Mouse (Mus musculus): Measurements from ENCODE around the gene Cd63. TPM values are rescaled to one million over a fixed set of nuclear protein-coding genes. Genes with fewer than 3 reads are reported as not detected.

The Cd63 gene
- total and polyA plus RNA-seq, 3 experiments: 44.2 to 433 (median 279) TPM

Other genes with a start within 250 kb of the Cd63 start
- 10 to 100 TPM; 29.2 to 32.7 TPM for gene Suox, start 226.9 kb upstream of the Cd63 start, total RNA-seq (2021)
- 10.2 and 10.8 TPM in 2 replicates for gene Suox, start 226.9 kb upstream of the Cd63 start, polyA plus RNA-seq (2012; rRNA removed)
- 100 to 1,000 TPM; 112 to 127 TPM for gene Rab5b, start 204.7 kb upstream of the Cd63 start, total RNA-seq (2021)
- 46.5 and 69.5 TPM in 2 replicates for gene Rab5b, start 204.7 kb upstream of the Cd63 start, polyA plus RNA-seq (2012; rRNA removed)
- gene Pmel, start 196.8 kb upstream of the Cd63 start, total RNA-seq (2021): 1 to 10 TPM in 1 of 2 experiments, under 1 TPM in 1; 0.86 to 1.0 TPM
- gene Pmel, start 196.8 kb upstream of the Cd63 start, polyA plus RNA-seq (2012; rRNA removed): 0.30 and 0.76 TPM in 2 replicates
- 10 to 100 TPM; 12.6 to 16.2 TPM for gene Cdk2, start 196.0 kb upstream of the Cd63 start, total RNA-seq (2021)
- gene Cdk2, start 196.0 kb upstream of the Cd63 start, polyA plus RNA-seq (2012; rRNA removed): 10.5 and 10.7 TPM in 2 replicates
- 10 to 100 TPM; 11.4 to 26.1 TPM for gene Dgka, start 156.1 kb upstream of the Cd63 start, total RNA-seq (2021)
- gene Dgka, start 156.1 kb upstream of the Cd63 start, polyA plus RNA-seq (2012; rRNA removed): 10.5 and 11.0 TPM in 2 replicates
- gene Pym1, start 153.1 kb upstream of the Cd63 start, total RNA-seq (2021): 10 to 100 TPM; 22.9 to 26.5 TPM
- gene Pym1, start 153.1 kb upstream of the Cd63 start, polyA plus RNA-seq (2012; rRNA removed): 11.5 and 15.5 TPM in 2 replicates
- gene Mmp19, start 110.1 kb upstream of the Cd63 start, total RNA-seq (2021): 10 to 100 TPM; 35.8 to 64.4 TPM
- 16.0 and 16.8 TPM in 2 replicates for gene Mmp19, start 110.1 kb upstream of the Cd63 start, polyA plus RNA-seq (2012; rRNA removed)
- 10 to 100 TPM; 61.8 to 77.2 TPM for gene Dnajc14, start 96.9 kb upstream of the Cd63 start, total RNA-seq (2021)
- gene Dnajc14, start 96.9 kb upstream of the Cd63 start, polyA plus RNA-seq (2012; rRNA removed): 7.1 and 10.6 TPM in 2 replicates
- gene Tmem198b, start 96.6 kb upstream of the Cd63 start, total RNA-seq (2021): 1 to 10 TPM; 6.7 to 9.4 TPM
- gene Tmem198b, start 96.6 kb upstream of the Cd63 start, polyA plus RNA-seq (2012; rRNA removed): 15.6 and 18.0 TPM in 2 replicates
- 10 to 100 TPM; 52.7 to 55.8 TPM for gene Sarnp, start 83.7 kb upstream of the Cd63 start, total RNA-seq (2021)
- gene Sarnp, start 83.7 kb upstream of the Cd63 start, polyA plus RNA-seq (2012; rRNA removed): 1.3 and 1.5 TPM in 2 replicates
- 10 to 100 TPM; 52.3 to 64.8 TPM for gene Ormdl2, start 79.3 kb upstream of the Cd63 start, total RNA-seq (2021)
- 29.4 and 36.8 TPM in 2 replicates for gene Ormdl2, start 79.3 kb upstream of the Cd63 start, polyA plus RNA-seq (2012; rRNA removed)
- 1 to 10 TPM; 1.8 to 2.3 TPM for gene Gdf11, start 9.3 kb upstream of the Cd63 start, total RNA-seq (2021)
- gene Gdf11, start 9.3 kb upstream of the Cd63 start, polyA plus RNA-seq (2012; rRNA removed): 0.55 and 0.99 TPM in 2 replicates
- 10 to 100 TPM; 11.2 to 15.9 TPM for gene Rdh5, start 21.9 kb downstream of the Cd63 start, total RNA-seq (2021)
- 24.3 and 29.3 TPM in 2 replicates for gene Rdh5, start 21.9 kb downstream of the Cd63 start, polyA plus RNA-seq (2012; rRNA removed)
- gene Bloc1s1, start 23.0 kb downstream of the Cd63 start, total RNA-seq (2021): 100 to 1,000 TPM; 174 to 223 TPM
- 99.2 and 115 TPM in 2 replicates for gene Bloc1s1, start 23.0 kb downstream of the Cd63 start, polyA plus RNA-seq (2012; rRNA removed)
- gene Itga7, start 32.8 kb downstream of the Cd63 start, total RNA-seq (2021): 10 to 100 TPM in 1 of 2 experiments, 1 to 10 TPM in 1; 8.4 to 25.6 TPM
- gene Itga7, start 32.8 kb downstream of the Cd63 start, polyA plus RNA-seq (2012; rRNA removed): 19.6 and 32.5 TPM in 2 replicates
- 1 to 10 TPM in 1 of 2 experiments, under 1 TPM in 1; 0.79 to 3.5 TPM for gene Mettl7b, start 60.0 kb downstream of the Cd63 start, total RNA-seq (2021)
- 0.52 and 0.97 TPM in 2 replicates for gene Mettl7b, start 60.0 kb downstream of the Cd63 start, polyA plus RNA-seq (2012; rRNA removed)
- gene Olfr9, start 88.4 kb downstream of the Cd63 start, total RNA-seq (2021): not detected
- not detected in 2 replicates for gene Olfr9, start 88.4 kb downstream of the Cd63 start, polyA plus RNA-seq (2012; rRNA removed)
- gene Olfr763, start 109.8 kb downstream of the Cd63 start, total RNA-seq (2021): not detected
- gene Olfr763, start 109.8 kb downstream of the Cd63 start, polyA plus RNA-seq (2012; rRNA removed): not detected in 2 replicates
- not detected for gene Olfr764-ps1, start 138.9 kb downstream of the Cd63 start, total RNA-seq (2021)
- not detected in 2 replicates for gene Olfr764-ps1, start 138.9 kb downstream of the Cd63 start, polyA plus RNA-seq (2012; rRNA removed)
- not detected for gene Olfr765, start 149.0 kb downstream of the Cd63 start, total RNA-seq (2021)
- not detected in 2 replicates for gene Olfr765, start 149.0 kb downstream of the Cd63 start, polyA plus RNA-seq (2012; rRNA removed)
- gene Olfr766-ps1, start 168.0 kb downstream of the Cd63 start, total RNA-seq (2021): not detected
- gene Olfr766-ps1, start 168.0 kb downstream of the Cd63 start, polyA plus RNA-seq (2012; rRNA removed): not detected in 2 replicates
- not detected for gene Olfr767, start 181.9 kb downstream of the Cd63 start, total RNA-seq (2021)
- not detected in 2 replicates for gene Olfr767, start 181.9 kb downstream of the Cd63 start, polyA plus RNA-seq (2012; rRNA removed)
- gene Olfr768, start 198.4 kb downstream of the Cd63 start, total RNA-seq (2021): not detected
- not detected in 2 replicates for gene Olfr768, start 198.4 kb downstream of the Cd63 start, polyA plus RNA-seq (2012; rRNA removed)
- gene Olfr769, start 216.9 kb downstream of the Cd63 start, total RNA-seq (2021): not detected
- gene Olfr769, start 216.9 kb downstream of the Cd63 start, polyA plus RNA-seq (2012; rRNA removed): not detected in 2 replicates
- gene Olfr770, start 238.0 kb downstream of the Cd63 start, total RNA-seq (2021): not detected
- gene Olfr770, start 238.0 kb downstream of the Cd63 start, polyA plus RNA-seq (2012; rRNA removed): not detected in 2 replicates